Mouse (Mus musculus): ENCODE measurements around the gene Syne1. TPM values are rescaled to one million over a fixed set of nuclear protein-coding genes. Genes with fewer than 3 reads are reported as not detected.

Gene Syne1
- polyA plus RNA-seq, 1 experiment from 2014 or later, result 3.5 TPM

DNA sequence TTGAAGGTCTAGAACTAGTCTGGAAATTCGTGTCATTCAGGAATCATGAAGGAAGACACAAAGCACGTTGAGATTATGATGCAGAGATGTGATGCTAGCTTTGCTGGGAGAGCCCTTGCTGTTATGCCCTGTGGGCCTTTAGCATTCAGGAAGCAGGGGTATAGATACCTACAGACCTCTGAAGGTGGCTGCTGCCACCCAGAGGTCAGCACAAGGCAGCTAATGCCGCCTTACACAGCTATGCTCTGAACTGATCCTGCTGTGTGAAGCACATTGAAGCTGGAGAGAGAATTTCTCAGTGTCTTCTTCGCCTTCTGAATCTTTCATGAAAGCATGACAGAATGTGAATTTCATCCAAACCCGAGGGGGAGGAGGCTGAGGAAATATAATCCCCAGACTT is 3.7 kb upstream of the Syne1 start:
- WGBS, result 25% methylated on average over 5 of the region's 5 CpGs
- Histone ChIP-seq H3K27me3 (ENCODE audit: low read depth, poor library complexity, severe bottlenecking) (peaks cover 10% of the 10 kb centered on the region; the same call in 1 of the 2 replicates), H3K4me3 (no peak overlapping the region), H3K27ac (no peak overlapping the region), H3K4me1 (peaks cover 9% of the 10 kb centered on the region), H3K9me3 (replicated peaks) (no peaks in the 10 kb centered on the region), H3K36me3 (no peaks in the 10 kb centered on the region)
- DNase-seq (ENCODE audit: low spot score), result no peak

DNA sequence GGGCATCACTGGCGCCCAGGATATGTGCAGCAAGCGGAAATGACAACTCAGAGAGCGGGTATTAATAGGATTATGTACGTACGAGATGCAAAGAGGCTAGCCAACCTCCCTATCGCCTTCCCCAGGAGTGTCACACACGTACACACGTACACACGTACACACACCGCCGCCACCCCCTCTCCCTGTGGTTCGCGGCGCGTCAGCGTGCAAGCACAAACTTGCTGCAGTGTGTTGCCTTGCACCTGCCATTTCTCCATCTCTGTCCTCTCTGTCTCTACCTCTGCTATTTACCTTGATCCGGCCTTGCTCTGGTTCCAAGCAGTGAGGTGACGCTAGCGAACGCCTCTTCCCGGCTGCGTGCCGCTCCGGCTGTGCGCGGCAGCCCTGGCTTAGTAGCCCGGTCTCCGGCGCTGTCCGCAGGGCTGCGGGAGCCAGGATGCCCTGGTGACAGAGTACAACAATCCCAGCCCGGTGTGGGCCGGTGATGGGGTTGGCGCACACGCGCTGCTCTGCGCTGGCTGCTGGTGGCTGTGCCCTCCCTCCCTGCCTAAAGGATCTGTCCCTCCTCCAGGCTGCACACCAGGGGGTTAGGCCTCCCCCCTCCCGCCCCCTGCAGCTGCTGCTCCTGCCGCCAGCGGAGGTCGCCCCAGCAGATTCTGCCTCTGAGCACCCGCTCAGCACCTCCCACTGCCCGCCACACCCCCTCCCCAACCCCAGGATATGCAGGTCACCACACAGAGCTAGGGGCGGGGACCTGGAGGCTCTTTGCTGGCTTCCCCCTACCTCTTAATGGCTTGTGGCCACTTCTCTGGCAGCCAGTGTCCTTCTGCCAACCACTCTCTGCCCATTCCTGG is 887 bp downstream of the Syne1 start:
- WGBS, result under 1% methylated on average over 43 of the region's 44 CpGs
- H3K36me3 ChIP-seq, result no peaks in the 10 kb centered on the region
- peaks cover 18% of the 10 kb centered on the region; the same call in 1 of the 2 replicates for H3K27me3 ChIP-seq (ENCODE audit: low read depth, poor library complexity, severe bottlenecking)
- no peak overlapping the region for H3K27ac ChIP-seq
- peaks cover 10% of the 10 kb centered on the region for H3K4me1 ChIP-seq
- peak overlapping the region; percentile 60 for H3K4me3 ChIP-seq
- no peaks in the 10 kb centered on the region for H3K9me3 ChIP-seq (replicated peaks)
- DNase-seq (ENCODE audit: low spot score), result peak; percentile 53

DNA sequence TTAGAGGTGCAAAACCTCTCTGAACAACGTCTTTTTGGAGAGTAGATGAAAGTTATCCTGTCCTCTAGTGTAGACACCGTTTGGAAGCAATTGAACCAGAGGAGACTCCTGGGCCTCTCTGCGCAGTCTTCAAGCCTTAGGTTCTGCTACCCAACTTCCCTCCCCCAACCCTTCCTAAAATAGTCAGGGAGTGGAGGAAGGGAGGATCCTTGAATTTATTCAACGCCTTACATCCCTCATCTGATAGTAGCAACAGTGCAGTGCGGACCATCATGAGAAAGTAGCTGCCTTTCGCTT is 1.5 kb downstream of the Syne1 start:
- Histone ChIP-seq H3K9me3 (replicated peaks) (no peaks in the 10 kb centered on the region), H3K27ac (no peak overlapping the region), H3K27me3 (ENCODE audit: low read depth, poor library complexity, severe bottlenecking) (peaks cover 18% of the 10 kb centered on the region; the same call in 1 of the 2 replicates), H3K36me3 (no peaks in the 10 kb centered on the region), H3K4me1 (peaks cover 10% of the 10 kb centered on the region), H3K4me3 (peak overlapping the region; percentile 60)
- WGBS, result 7% methylated on average over 6 of the region's 6 CpGs
- peak; percentile 30 for DNase-seq (ENCODE audit: low spot score)

DNA sequence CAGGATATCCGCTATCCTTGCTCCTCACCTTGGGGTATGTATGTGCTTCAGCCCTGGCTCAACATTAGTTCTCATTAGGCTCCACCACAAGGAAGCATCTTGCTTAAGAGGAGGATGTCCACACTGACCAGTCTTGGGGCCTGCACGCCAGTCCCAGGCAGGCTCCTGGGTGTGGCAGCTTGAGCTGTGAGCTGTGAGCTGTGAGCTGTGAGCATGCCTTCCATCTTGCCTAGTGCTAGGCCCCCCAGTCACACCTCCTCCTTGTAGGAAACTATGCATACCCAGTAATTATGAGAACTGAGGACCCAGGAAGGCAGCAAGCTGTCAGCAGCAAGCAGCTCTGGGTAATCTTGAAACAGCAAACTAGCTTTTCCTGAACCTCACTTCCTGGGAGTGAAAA is 2.6 kb downstream of the Syne1 start:
- Histone ChIP-seq H3K9me3 (replicated peaks) (no peaks in the 10 kb centered on the region), H3K27ac (no peak overlapping the region), H3K27me3 (ENCODE audit: low read depth, poor library complexity, severe bottlenecking) (peaks cover 18% of the 10 kb centered on the region; the same call in 1 of the 2 replicates), H3K4me1 (peaks cover 10% of the 10 kb centered on the region), H3K36me3 (no peaks in the 10 kb centered on the region), H3K4me3 (no peak overlapping the region)
- WGBS, result 74% methylated on average over 2 of the region's 2 CpGs
- DNase-seq (ENCODE audit: low spot score), result no peak

DNA sequence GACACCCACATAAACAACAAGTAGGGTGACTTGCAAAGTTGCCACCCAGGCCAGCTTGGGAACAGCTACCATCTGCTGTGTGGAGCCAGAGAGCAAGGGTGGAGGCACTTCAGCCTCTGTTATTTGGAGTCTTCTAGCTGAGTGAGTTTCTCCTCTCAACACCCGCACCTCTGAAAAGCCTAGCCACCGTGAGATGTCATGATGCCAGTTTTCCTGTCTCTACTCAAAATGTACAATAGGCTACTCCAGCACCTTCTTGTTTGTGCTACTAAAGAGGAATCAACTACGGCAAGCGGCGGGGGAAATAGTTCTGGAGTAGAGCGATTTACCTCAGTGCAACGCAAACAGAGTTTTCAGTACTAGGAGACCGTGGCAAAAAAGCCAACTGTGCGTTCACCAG is 3.5 kb downstream of the Syne1 start:
- 93% methylated on average over 9 of the region's 9 CpGs for WGBS

DNA sequence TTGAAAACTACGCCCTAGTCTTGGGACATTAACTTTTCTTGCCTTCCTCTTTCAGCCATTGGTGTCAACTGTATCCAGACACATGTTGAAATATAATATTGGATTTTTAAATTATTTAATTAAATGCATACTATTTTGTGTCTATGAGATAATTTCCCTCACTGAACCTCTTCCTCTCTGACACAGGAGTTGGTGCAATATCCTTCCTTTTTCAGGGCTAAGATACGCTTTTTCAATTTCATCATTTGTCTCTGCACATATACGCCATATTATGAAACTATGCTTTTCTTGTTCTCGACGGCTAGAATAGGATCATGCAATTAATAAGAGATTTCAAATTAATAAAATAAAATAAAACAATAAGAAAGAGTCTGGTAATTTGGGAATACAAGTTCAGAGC is 4.9 kb downstream of the Syne1 start:
- WGBS, result 95% methylated on average over 5 of the region's 5 CpGs
- DNase-seq (ENCODE audit: low spot score), result no peak
- H3K36me3 ChIP-seq, result no peaks in the 10 kb centered on the region
- H3K4me3 ChIP-seq, result no peak overlapping the region
- peaks cover 10% of the 10 kb centered on the region for H3K4me1 ChIP-seq
- no peaks in the 10 kb centered on the region for H3K9me3 ChIP-seq (replicated peaks)
- peaks cover 18% of the 10 kb centered on the region; the same call in 1 of the 2 replicates for H3K27me3 ChIP-seq (ENCODE audit: low read depth, poor library complexity, severe bottlenecking)
- no peak overlapping the region for H3K27ac ChIP-seq

More for the DNA sequence above, 3.5 kb downstream of the Syne1 start:
- Histone ChIP-seq H3K9me3 (replicated peaks) (no peaks in the 10 kb centered on the region), H3K4me1 (peaks cover 10% of the 10 kb centered on the region), H3K27ac (no peak overlapping the region), H3K4me3 (no peak overlapping the region), H3K36me3 (no peaks in the 10 kb centered on the region), H3K27me3 (ENCODE audit: low read depth, poor library complexity, severe bottlenecking) (peaks cover 18% of the 10 kb centered on the region; the same call in 1 of the 2 replicates)
- no peak for DNase-seq (ENCODE audit: low spot score)

DNA sequence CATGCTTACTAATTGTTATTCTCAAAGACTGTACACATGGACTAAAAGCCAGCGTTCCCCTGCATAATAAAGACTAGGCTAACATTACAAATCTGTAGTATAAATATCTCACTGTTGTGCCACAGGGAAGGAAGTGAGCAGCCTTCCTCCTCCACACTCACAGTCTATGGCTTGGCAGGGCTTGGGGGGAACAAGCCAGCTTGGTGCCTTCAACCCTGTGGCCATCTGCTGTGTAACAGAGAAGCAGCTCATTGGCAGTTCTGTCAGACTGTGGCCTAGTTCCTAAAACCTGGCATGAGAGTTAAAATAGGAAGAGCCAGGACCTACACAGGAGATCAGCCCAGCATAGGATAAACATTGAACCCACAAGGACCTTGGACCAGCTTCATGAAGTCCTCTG is 23.0 kb downstream of the Syne1 start:
- 90% methylated on average over 1 of the region's 1 CpGs for WGBS

DNA sequence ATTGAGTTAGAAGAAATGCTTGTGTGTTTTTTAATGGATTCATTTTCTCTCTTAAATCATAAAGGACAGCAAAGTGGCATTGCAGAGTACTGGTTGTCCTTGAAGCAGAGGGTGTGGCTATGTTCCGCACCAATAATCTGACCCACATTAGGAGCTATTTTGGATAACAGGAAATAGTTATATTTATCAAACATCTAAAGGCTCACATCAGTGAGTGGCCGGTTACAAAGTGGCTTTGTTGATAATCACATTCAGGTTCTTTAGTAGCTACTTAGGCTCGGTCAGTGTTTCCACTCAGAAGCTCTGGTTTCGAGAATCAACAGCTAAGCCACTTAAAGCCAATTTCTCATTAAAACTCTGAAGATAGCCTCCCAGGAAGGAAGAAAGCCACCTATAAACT is 23.6 kb downstream of the Syne1 start:
- no peak overlapping the region for H3K27ac ChIP-seq
- H3K9me3 ChIP-seq (replicated peaks), result no peaks in the 10 kb centered on the region
- no peaks in the 10 kb centered on the region for H3K36me3 ChIP-seq
- no peaks in the 10 kb centered on the region for H3K4me1 ChIP-seq
- no peak for DNase-seq (ENCODE audit: low spot score)
- no peaks in the 10 kb centered on the region for H3K27me3 ChIP-seq (ENCODE audit: low read depth, poor library complexity, severe bottlenecking)
- no peak overlapping the region for H3K4me3 ChIP-seq
- 79% methylated on average over 4 of the region's 4 CpGs for WGBS

More for the DNA sequence above, 23.0 kb downstream of the Syne1 start:
- Histone ChIP-seq H3K36me3 (no peaks in the 10 kb centered on the region), H3K27ac (no peak overlapping the region), H3K4me1 (no peaks in the 10 kb centered on the region), H3K9me3 (replicated peaks) (no peaks in the 10 kb centered on the region), H3K27me3 (ENCODE audit: low read depth, poor library complexity, severe bottlenecking) (no peaks in the 10 kb centered on the region), H3K4me3 (no peak overlapping the region)
- DNase-seq (ENCODE audit: low spot score), result no peak

DNA sequence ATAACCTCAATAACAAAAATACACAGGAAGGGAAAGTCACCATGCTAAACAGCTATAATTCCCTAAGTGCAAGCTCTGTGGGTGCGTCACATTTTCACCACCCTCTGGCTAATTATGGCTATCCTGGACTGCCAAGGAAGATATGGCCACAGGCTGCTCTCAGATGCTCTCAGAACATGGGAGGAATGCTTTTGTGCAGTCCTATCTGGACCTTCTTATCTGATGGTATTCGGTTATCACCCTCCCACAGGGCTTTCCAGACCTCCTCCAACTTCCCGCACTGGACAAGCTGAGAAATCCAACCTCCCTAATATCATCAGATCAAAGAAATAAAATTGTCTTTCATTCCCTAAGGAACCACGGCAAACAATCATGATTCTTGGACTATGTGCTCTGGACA is 28.4 kb downstream of the Syne1 start:
- DNase-seq (ENCODE audit: low spot score), result no peak
- no peaks in the 10 kb centered on the region for H3K4me1 ChIP-seq
- H3K36me3 ChIP-seq, result no peaks in the 10 kb centered on the region
- WGBS, result 86% methylated on average over 4 of the region's 4 CpGs
- H3K27ac ChIP-seq, result no peak overlapping the region
- no peaks in the 10 kb centered on the region for H3K27me3 ChIP-seq (ENCODE audit: low read depth, poor library complexity, severe bottlenecking)
- no peaks in the 10 kb centered on the region for H3K9me3 ChIP-seq (replicated peaks)
- H3K4me3 ChIP-seq, result no peak overlapping the region

DNA sequence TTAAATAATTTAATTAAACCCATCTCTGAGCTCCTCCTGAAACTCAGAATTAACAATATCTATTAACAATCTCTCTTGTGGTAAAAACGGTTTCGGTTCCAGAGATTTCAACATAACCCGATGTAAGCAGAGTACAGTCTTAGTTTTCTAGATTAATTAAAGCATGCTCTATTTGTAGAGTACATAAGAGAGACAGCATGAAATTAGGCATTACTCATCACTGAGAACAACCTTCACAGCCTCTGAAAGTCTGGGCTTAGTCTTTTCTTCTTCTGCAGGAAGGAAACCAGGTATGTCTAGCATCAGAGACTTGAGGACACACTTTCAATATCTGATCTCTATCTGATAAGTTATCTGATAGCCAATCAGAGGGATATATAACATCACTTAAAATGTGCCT is 29.0 kb downstream of the Syne1 start:
- 94% methylated on average over 3 of the region's 3 CpGs for WGBS
- Histone ChIP-seq H3K27ac (no peak overlapping the region), H3K9me3 (replicated peaks) (no peaks in the 10 kb centered on the region), H3K36me3 (no peaks in the 10 kb centered on the region), H3K4me1 (no peaks in the 10 kb centered on the region), H3K27me3 (ENCODE audit: low read depth, poor library complexity, severe bottlenecking) (no peaks in the 10 kb centered on the region), H3K4me3 (no peak overlapping the region)
- no peak for DNase-seq (ENCODE audit: low spot score)

DNA sequence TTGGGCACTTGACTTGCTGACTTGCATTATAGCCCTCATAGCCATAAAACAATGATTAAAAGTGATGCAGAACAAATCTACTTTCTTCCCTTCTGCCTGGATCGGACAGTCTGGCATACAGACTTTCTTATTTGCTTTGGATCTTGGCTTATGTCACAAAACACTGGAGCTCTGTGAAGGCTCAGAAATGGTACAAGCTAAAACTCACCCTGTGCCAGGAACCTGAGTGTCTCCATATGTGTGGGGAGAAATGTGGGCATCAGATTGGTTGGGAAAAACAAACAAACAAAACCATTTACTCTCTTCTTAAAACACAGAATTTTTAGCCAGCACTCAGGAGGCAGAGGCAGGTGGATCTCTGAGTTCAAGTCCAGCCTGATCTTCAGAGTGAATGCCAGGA is 30.6 kb downstream of the Syne1 start:
- Histone ChIP-seq H3K36me3 (no peaks in the 10 kb centered on the region), H3K4me1 (no peaks in the 10 kb centered on the region), H3K27me3 (ENCODE audit: low read depth, poor library complexity, severe bottlenecking) (no peaks in the 10 kb centered on the region), H3K4me3 (no peak overlapping the region), H3K27ac (no peak overlapping the region), H3K9me3 (replicated peaks) (no peaks in the 10 kb centered on the region)
- DNase-seq (ENCODE audit: low spot score), result no peak
- WGBS, result 86% methylated on average over 1 of the region's 1 CpGs

DNA sequence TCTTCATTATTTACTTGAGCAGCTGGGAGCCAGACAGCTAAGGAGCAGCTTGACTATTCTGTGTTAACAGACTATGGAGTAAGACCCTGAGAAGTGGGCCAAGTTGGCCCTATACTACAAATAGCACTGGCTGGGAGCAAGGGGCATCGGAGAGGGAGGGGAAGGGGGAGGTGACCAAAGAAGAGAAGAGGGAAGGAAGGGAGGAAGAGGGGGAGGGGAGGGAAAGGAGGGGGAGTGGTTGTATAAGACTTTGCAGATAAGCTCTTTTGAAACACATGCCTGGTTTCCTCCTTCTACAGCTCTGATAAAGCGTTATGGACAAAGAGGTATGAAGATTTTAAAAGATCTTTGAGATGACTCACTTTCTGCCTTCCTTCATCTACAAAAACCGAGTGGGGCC is 36.0 kb downstream of the Syne1 start:
- Histone ChIP-seq H3K27ac (no peak overlapping the region), H3K36me3 (no peaks in the 10 kb centered on the region), H3K4me3 (no peak overlapping the region), H3K9me3 (replicated peaks) (no peaks in the 10 kb centered on the region), H3K4me1 (no peaks in the 10 kb centered on the region), H3K27me3 (ENCODE audit: low read depth, poor library complexity, severe bottlenecking) (no peaks in the 10 kb centered on the region)
- WGBS, result 6% methylated on average over 3 of the region's 3 CpGs
- DNase-seq (ENCODE audit: low spot score), result no peak

DNA sequence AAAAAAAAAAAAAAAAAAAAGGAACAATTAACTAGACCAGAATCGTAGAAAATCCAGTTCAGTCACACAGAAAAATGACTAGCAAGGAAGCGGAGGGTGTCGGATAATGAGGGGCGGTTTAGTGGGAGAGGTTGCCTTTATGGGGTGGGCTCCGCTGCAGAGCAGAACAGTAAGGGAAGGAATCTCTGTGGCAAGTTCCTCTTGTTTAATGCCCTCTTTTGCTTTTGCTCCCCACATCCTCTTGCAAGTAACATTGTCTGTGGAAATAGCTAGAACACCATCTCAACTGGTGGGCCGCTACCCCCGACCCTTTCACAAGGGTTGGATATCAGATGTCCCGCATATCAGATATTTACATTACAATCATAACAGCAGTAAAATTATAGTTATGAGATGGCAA is 37.1 kb downstream of the Syne1 start:
- Histone ChIP-seq H3K36me3 (no peaks in the 10 kb centered on the region), H3K27me3 (ENCODE audit: low read depth, poor library complexity, severe bottlenecking) (no peaks in the 10 kb centered on the region), H3K9me3 (replicated peaks) (no peaks in the 10 kb centered on the region), H3K27ac (no peak overlapping the region), H3K4me1 (no peaks in the 10 kb centered on the region), H3K4me3 (no peak overlapping the region)
- no peak for DNase-seq (ENCODE audit: low spot score)
- 92% methylated on average over 8 of the region's 8 CpGs for WGBS

DNA sequence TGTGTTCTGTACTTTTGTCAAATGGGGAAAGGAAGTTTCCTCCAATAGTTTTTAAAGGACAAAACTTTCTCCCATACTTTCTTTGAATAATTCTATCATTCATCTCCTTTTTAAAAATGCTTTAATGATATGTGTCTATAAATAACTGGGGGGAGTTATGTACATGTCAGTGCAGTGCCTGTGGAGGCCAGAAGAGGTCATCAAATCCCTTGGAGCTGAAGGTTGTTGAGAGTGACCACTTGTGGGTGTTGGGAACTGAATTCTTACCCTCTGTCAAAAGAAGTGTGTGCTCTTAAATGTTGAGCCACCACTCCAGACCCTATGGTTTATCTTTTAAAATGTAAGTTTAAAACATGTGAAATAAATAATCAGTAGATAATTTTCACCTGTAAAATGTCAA is 39.0 kb downstream of the Syne1 start:
- no peak overlapping the region for H3K27ac ChIP-seq
- DNase-seq (ENCODE audit: low spot score), result no peak
- no peaks in the 10 kb centered on the region for H3K9me3 ChIP-seq (replicated peaks)
- no peak overlapping the region for H3K4me3 ChIP-seq
- no peaks in the 10 kb centered on the region for H3K36me3 ChIP-seq
- no peaks in the 10 kb centered on the region for H3K4me1 ChIP-seq
- no peaks in the 10 kb centered on the region for H3K27me3 ChIP-seq (ENCODE audit: low read depth, poor library complexity, severe bottlenecking)

All from limb, embryonic 10.5 days (tissue).